ENCODE assay signal across 15 mouse cellular contexts in the genomic region with DNA sequence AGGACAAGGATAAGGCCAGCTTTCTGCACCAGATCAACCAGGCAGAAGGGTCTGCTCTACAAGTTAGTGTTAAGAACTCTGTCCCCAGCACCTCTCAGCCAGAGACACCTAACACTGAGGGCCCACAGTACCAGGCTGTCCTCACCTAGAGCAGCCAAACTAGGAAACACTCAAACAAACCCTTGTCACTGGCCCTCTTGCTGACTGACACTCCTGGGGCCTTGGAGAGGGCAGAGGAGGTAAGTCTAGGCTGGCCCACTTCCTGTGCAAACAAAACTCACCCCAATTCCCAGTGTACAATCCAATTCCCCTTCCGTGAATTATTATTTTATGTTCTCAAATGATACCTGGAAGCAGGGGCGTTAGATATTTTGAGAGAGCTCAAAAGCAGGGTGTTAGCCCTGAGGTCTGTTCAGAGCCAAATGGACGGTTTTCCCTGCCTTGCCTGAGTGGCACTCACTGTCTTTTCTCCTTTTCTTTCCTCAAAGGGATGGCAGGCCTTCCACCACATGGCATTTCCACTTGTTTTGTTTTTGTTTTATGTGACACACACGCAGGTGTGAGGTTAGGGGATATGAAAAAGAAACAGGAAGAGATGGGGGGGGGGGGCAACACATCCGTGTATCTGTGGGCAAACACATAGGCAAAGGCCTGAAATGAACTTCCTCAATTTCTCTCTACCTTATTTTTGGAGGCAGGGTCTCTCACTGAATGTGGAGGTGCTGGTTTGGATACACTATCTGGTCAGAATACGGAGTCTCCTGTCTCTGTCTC.
A peak's percentile ranks its signal among the peaks of the same experiment; 100 is the strongest.
DNase-seq lines count a peak whose midpoint lies in the region; ATAC-seq and TF ChIP-seq lines count a peak whose summit lies in the region.
"Had no signal": no experiment of that assay in that cellular context is flagged by ENCODE, and none has a peak within 500 bp of the region (broad histone marks: within the 10 kb centered on the region; RNA-seq: fewer than 3 reads in every experiment).

No protein-coding gene starts in this region.

- H3K4me2 ChIP-seq in intestine, embryonic 15.5 days (replicated peaks), result no peak overlapping the region
- H3K4me2 ChIP-seq in intestine, embryonic 16.5 days (ENCODE audit: low read depth, low read length), result no peak overlapping the region
- H3K4me2 ChIP-seq: hindbrain, embryonic 15.5 days; limb, embryonic 13.5 days; stomach, embryonic 15.5 days had no signal

- H3K27me3 ChIP-seq in intestine, embryonic 15.5 days (replicated peaks), result no peaks in the 10 kb centered on the region
- H3K27me3 ChIP-seq in intestine, embryonic 16.5 days (replicated peaks; ENCODE audit: control insufficient read depth, insufficient read depth, low read length), result no peaks in the 10 kb centered on the region
- H3K27me3 ChIP-seq in thymus, adult 2 months (ENCODE audit: control insufficient read depth, insufficient read depth, low read length), result no peaks in the 10 kb centered on the region
- H3K27me3 ChIP-seq: hindbrain, embryonic 15.5 days; stomach, embryonic 15.5 days had no signal

- intact Hi-C loops in left cerebral cortex, adult 2 months (cut with DNase I), result no loop called here

- WGBS in intestine, embryonic 15.5 days, result 78% methylated on average over 6 of the region's 6 CpGs
- WGBS in intestine, embryonic 16.5 days, result 75% methylated on average over 6 of the region's 6 CpGs
- WGBS in thymus, adult 2 months, result 51% methylated on average over 6 of the region's 6 CpGs

- H3K4me3 ChIP-seq in intestine, embryonic 15.5 days (replicated peaks), result no peak overlapping the region
- H3K4me3 ChIP-seq in intestine, embryonic 16.5 days (ENCODE audit: low read length), result no peak overlapping the region
- no peak overlapping the region for H3K4me3 ChIP-seq in thymus, adult 2 months (ENCODE audit: control insufficient read depth, insufficient read depth, low read length)
- no peak overlapping the region for H3K4me3 ChIP-seq in left cerebral cortex, adult 2 months
- H3K4me3 ChIP-seq: hindbrain, embryonic 15.5 days; limb, embryonic 13.5 days; stomach, embryonic 15.5 days had no signal

- H3K4me1 ChIP-seq in intestine, embryonic 15.5 days (replicated peaks), result no peaks in the 10 kb centered on the region
- H3K4me1 ChIP-seq in intestine, embryonic 16.5 days (ENCODE audit: control insufficient read depth, insufficient read depth, low read length), result 0 out of 2 replicates have a peak, but pooled peaks cover 4% of the 10 kb centered on the region
- H3K4me1 ChIP-seq in thymus, adult 2 months (replicated peaks; ENCODE audit: control insufficient read depth, insufficient read depth, low read length), result peaks cover 28% of the 10 kb centered on the region
- H3K4me1 ChIP-seq: hindbrain, embryonic 15.5 days; stomach, embryonic 15.5 days had no signal

- peak; percentile 47; the same call in 1 of the 2 replicates for ATAC-seq in intestine, embryonic 15.5 days
- ATAC-seq in intestine, embryonic 16.5 days, result no peak
- ATAC-seq in common myeloid progenitor, adult 5-6 weeks (replicated peaks; ENCODE audit: low read depth, poor library complexity, severe bottlenecking), result peak; percentile 56
- ATAC-seq in erythroblast, adult 5-6 weeks (replicated peaks; ENCODE audit: low FRiP score, poor library complexity, severe bottlenecking), result no peak

- DNase-seq in B cell, adult 2 months, result peak; percentile 60 to 65
- peak; percentile 35 for DNase-seq in thymus, adult 2 months
- DNase-seq in gastrocnemius, adult 8-10 months (ENCODE audit: low spot score in 2 of 2), result no peak
- DNase-seq in left cerebral cortex, adult 2 months (ENCODE audit: extremely low spot score in 1 of 2, low spot score in 2 of 2), result no peak
- DNase-seq: cerebellum, adult 11 months; kidney, adult 8-10 months; kidney, postnatal 4 days; lung, adult 2 months had no signal

- no peaks in the 10 kb centered on the region for H3K9me3 ChIP-seq in intestine, embryonic 15.5 days
- H3K9me3 ChIP-seq in intestine, embryonic 16.5 days (ENCODE audit: control insufficient read depth, low read length), result no peaks in the 10 kb centered on the region
- H3K9me3 ChIP-seq: hindbrain, embryonic 15.5 days; limb, embryonic 13.5 days; stomach, embryonic 15.5 days had no signal

- H3K9ac ChIP-seq in intestine, embryonic 15.5 days, result no peak overlapping the region
- H3K9ac ChIP-seq in intestine, embryonic 16.5 days (ENCODE audit: low read depth, low read length), result no peak overlapping the region
- H3K9ac ChIP-seq: hindbrain, embryonic 15.5 days; limb, embryonic 13.5 days; stomach, embryonic 15.5 days had no signal

- no peak overlapping the region for H3K27ac ChIP-seq in intestine, embryonic 15.5 days
- no peak overlapping the region for H3K27ac ChIP-seq in intestine, embryonic 16.5 days (ENCODE audit: low read length)
- peak overlapping the region; percentile 94 for H3K27ac ChIP-seq in thymus, adult 2 months (ENCODE audit: control insufficient read depth, insufficient read depth, low read length)
- no peak overlapping the region for H3K27ac ChIP-seq in left cerebral cortex, adult 2 months
- H3K27ac ChIP-seq: hindbrain, embryonic 15.5 days; limb, embryonic 13.5 days; stomach, embryonic 15.5 days had no signal

- no peak for TF ChIP-seq POLR2A in thymus, adult 2 months (IDR thresholded peaks at IDR 0.05; ENCODE audit: control insufficient read depth, extremely low read depth, insufficient read depth, low read length, poor library complexity)

- H3K36me3 ChIP-seq in intestine, embryonic 15.5 days, result no peaks in the 10 kb centered on the region
- no peaks in the 10 kb centered on the region for H3K36me3 ChIP-seq in intestine, embryonic 16.5 days (ENCODE audit: control insufficient read depth, insufficient read depth, low read length)
- H3K36me3 ChIP-seq in thymus, adult 2 months (ENCODE audit: control insufficient read depth, insufficient read depth, low read length), result no peaks in the 10 kb centered on the region
- H3K36me3 ChIP-seq: hindbrain, embryonic 15.5 days; stomach, embryonic 15.5 days had no signal

- no peak for TF ChIP-seq CTCF in thymus, adult 2 months (IDR thresholded peaks at IDR 0.05; ENCODE audit: borderline replicate concordance, control insufficient read depth, extremely low read depth, insufficient read depth, low read length, poor library complexity)
- TF ChIP-seq CTCF in left cerebral cortex, adult 2 months (IDR thresholded peaks at IDR 0.05), result no peak

Comparison
In these comparisons a context has a peak if more than half of its experiments do, and no peak if none do; other contexts are left out.
1. ATAC-seq: peak in intestine, embryonic 15.5 days (single experiment) and common myeloid progenitor, adult 5-6 weeks (single experiment); none in intestine, embryonic 16.5 days (single experiment) and erythroblast, adult 5-6 weeks (single experiment).
2. DNase-seq: peak in B cell, adult 2 months (2 of 2) and thymus, adult 2 months (single experiment); none in gastrocnemius, adult 8-10 months (0 of 2) and left cerebral cortex, adult 2 months (0 of 2).